Mouse (Mus musculus): ENCODE data around the gene Sipa1l3. TPM values are rescaled to one million over a fixed set of nuclear protein-coding genes. Genes with fewer than 3 reads are reported as not detected.

Sipa1l3 gene
- polyA plus RNA-seq, 1 experiment = 93.0 TPM

GRCm38 (mm10) chr7:29515652-29516051 is 2.8 kb downstream of the Sipa1l3 start:
- Histone ChIP-seq H3K36me3 (ENCODE audit: control insufficient read depth, insufficient read depth, low read length) (no peaks in the 10 kb centered on the region), H3K27me3 (ENCODE audit: control insufficient read depth, insufficient read depth, low read length) (no peaks in the 10 kb centered on the region), H3K4me1 (replicated peaks; ENCODE audit: control insufficient read depth, insufficient read depth, low read length) (peaks cover 2% of the 10 kb centered on the region; the same call in 1 of the 2 replicates), H3K4me3 (ENCODE audit: control insufficient read depth, insufficient read depth, low read length) (no peak overlapping the region), H3K27ac (ENCODE audit: control insufficient read depth, insufficient read depth, low read length) (no peak overlapping the region)
- DNase-seq = no peak
- no peak for TF ChIP-seq CTCF (IDR thresholded peaks at IDR 0.05; ENCODE audit: borderline replicate concordance, control insufficient read depth, extremely low read depth, insufficient read depth, low read length, poor library complexity)
- TF ChIP-seq POLR2A (IDR thresholded peaks at IDR 0.05; ENCODE audit: control insufficient read depth, extremely low read depth, insufficient read depth, low read length, poor library complexity) = no peak
- WGBS = 97% methylated on average over 3 of the region's 3 CpGs

GRCm38 (mm10) chr7:29512729-29513128 is 5.7 kb downstream of the Sipa1l3 start:
- no peak overlapping the region for H3K27ac ChIP-seq (ENCODE audit: control insufficient read depth, insufficient read depth, low read length)
- WGBS = 95% methylated on average over 4 of the region's 4 CpGs
- TF ChIP-seq POLR2A (IDR thresholded peaks at IDR 0.05; ENCODE audit: control insufficient read depth, extremely low read depth, insufficient read depth, low read length, poor library complexity) (no peak), CTCF (IDR thresholded peaks at IDR 0.05; ENCODE audit: borderline replicate concordance, control insufficient read depth, extremely low read depth, insufficient read depth, low read length, poor library complexity) (no peak)
- H3K4me3 ChIP-seq (ENCODE audit: control insufficient read depth, insufficient read depth, low read length) = no peak overlapping the region
- H3K27me3 ChIP-seq (ENCODE audit: control insufficient read depth, insufficient read depth, low read length) = no peaks in the 10 kb centered on the region
- no peak for DNase-seq
- H3K4me1 ChIP-seq (replicated peaks; ENCODE audit: control insufficient read depth, insufficient read depth, low read length) = peaks cover 2% of the 10 kb centered on the region; the same call in 1 of the 2 replicates
- no peaks in the 10 kb centered on the region for H3K36me3 ChIP-seq (ENCODE audit: control insufficient read depth, insufficient read depth, low read length)

- TF ChIP-seq CTCF (IDR thresholded peaks at IDR 0.05; ENCODE audit: borderline replicate concordance, control insufficient read depth, extremely low read depth, insufficient read depth, low read length, poor library complexity) = no peak
- TF ChIP-seq POLR2A (IDR thresholded peaks at IDR 0.05; ENCODE audit: control insufficient read depth, extremely low read depth, insufficient read depth, low read length, poor library complexity) = no peak
These were observed 6.7 kb downstream of the Sipa1l3 start for GRCm38 (mm10) chr7:29511598-29512275.

GRCm38 (mm10) chr7:29508522-29508921 is 9.9 kb downstream of the Sipa1l3 start:
- Histone ChIP-seq H3K27ac (ENCODE audit: control insufficient read depth, insufficient read depth, low read length) (no peak overlapping the region), H3K36me3 (ENCODE audit: control insufficient read depth, insufficient read depth, low read length) (no peaks in the 10 kb centered on the region), H3K4me1 (replicated peaks; ENCODE audit: control insufficient read depth, insufficient read depth, low read length) (peaks cover 18% of the 10 kb centered on the region; the same call in 1 of the 2 replicates), H3K4me3 (ENCODE audit: control insufficient read depth, insufficient read depth, low read length) (no peak overlapping the region), H3K27me3 (ENCODE audit: control insufficient read depth, insufficient read depth, low read length) (no peaks in the 10 kb centered on the region)
- WGBS = 93% methylated on average over 7 of the region's 7 CpGs
- TF ChIP-seq POLR2A (IDR thresholded peaks at IDR 0.05; ENCODE audit: control insufficient read depth, extremely low read depth, insufficient read depth, low read length, poor library complexity) (no peak), CTCF (IDR thresholded peaks at IDR 0.05; ENCODE audit: borderline replicate concordance, control insufficient read depth, extremely low read depth, insufficient read depth, low read length, poor library complexity) (no peak)
- no peak for DNase-seq

More at GRCm38 (mm10) chr7:29511598-29512275, 6.7 kb downstream of the Sipa1l3 start:
- WGBS = 65% methylated on average over 9 of the region's 9 CpGs
- DNase-seq = no peak
- H3K4me3 ChIP-seq (ENCODE audit: control insufficient read depth, insufficient read depth, low read length) = no peak overlapping the region
- no peak overlapping the region for H3K27ac ChIP-seq (ENCODE audit: control insufficient read depth, insufficient read depth, low read length)
- H3K27me3 ChIP-seq (ENCODE audit: control insufficient read depth, insufficient read depth, low read length) = no peaks in the 10 kb centered on the region
- peaks cover 6% of the 10 kb centered on the region; the same call in 1 of the 2 replicates for H3K4me1 ChIP-seq (replicated peaks; ENCODE audit: control insufficient read depth, insufficient read depth, low read length)
- no peaks in the 10 kb centered on the region for H3K36me3 ChIP-seq (ENCODE audit: control insufficient read depth, insufficient read depth, low read length)

GRCm38 (mm10) chr7:29505337-29506318 is 12.8 kb downstream of the Sipa1l3 start:
- Histone ChIP-seq H3K27ac (ENCODE audit: control insufficient read depth, insufficient read depth, low read length) (no peak overlapping the region), H3K4me3 (ENCODE audit: control insufficient read depth, insufficient read depth, low read length) (no peak overlapping the region), H3K27me3 (ENCODE audit: control insufficient read depth, insufficient read depth, low read length) (no peaks in the 10 kb centered on the region), H3K4me1 (replicated peaks; ENCODE audit: control insufficient read depth, insufficient read depth, low read length) (peaks cover 16% of the 10 kb centered on the region; the same call in 1 of the 2 replicates), H3K36me3 (ENCODE audit: control insufficient read depth, insufficient read depth, low read length) (no peaks in the 10 kb centered on the region)
- no peak for TF ChIP-seq CTCF (IDR thresholded peaks at IDR 0.05; ENCODE audit: borderline replicate concordance, control insufficient read depth, extremely low read depth, insufficient read depth, low read length, poor library complexity)
- TF ChIP-seq POLR2A (IDR thresholded peaks at IDR 0.05; ENCODE audit: control insufficient read depth, extremely low read depth, insufficient read depth, low read length, poor library complexity) = no peak
- 58% methylated on average over 18 of the region's 18 CpGs for WGBS
- no peak for DNase-seq

GRCm38 (mm10) chr7:29504683-29505290 is 13.7 kb downstream of the Sipa1l3 start:
- DNase-seq = no peak
- Histone ChIP-seq H3K27ac (ENCODE audit: control insufficient read depth, insufficient read depth, low read length) (no peak overlapping the region), H3K4me1 (replicated peaks; ENCODE audit: control insufficient read depth, insufficient read depth, low read length) (peaks cover 16% of the 10 kb centered on the region; the same call in 1 of the 2 replicates), H3K27me3 (ENCODE audit: control insufficient read depth, insufficient read depth, low read length) (no peaks in the 10 kb centered on the region), H3K4me3 (ENCODE audit: control insufficient read depth, insufficient read depth, low read length) (no peak overlapping the region), H3K36me3 (ENCODE audit: control insufficient read depth, insufficient read depth, low read length) (no peaks in the 10 kb centered on the region)
- TF ChIP-seq CTCF (IDR thresholded peaks at IDR 0.05; ENCODE audit: borderline replicate concordance, control insufficient read depth, extremely low read depth, insufficient read depth, low read length, poor library complexity) = no peak
- no peak for TF ChIP-seq POLR2A (IDR thresholded peaks at IDR 0.05; ENCODE audit: control insufficient read depth, extremely low read depth, insufficient read depth, low read length, poor library complexity)
- 62% methylated on average over 7 of the region's 7 CpGs for WGBS

Data from thymus, adult 2 months (tissue).